Mouse (Mus musculus) midbrain, embryonic 13.5 days (tissue): ENCODE measurements around the gene Ppfibp1. TPM values are rescaled to one million over a fixed set of nuclear protein-coding genes. Genes with fewer than 3 reads are reported as not detected.

Experiments used
- ATAC-seq: fragments of 200-750 bp; cut with Nextera tagmentation; 2 replicates; pipeline ENCODE4 v1.8.0; 2017; ENCODE audit warnings: mild to moderate bottlenecking, moderate TSS enrichment, moderate library complexity
- H3K27ac ChIP-seq: fragments of 300-500 bp; sonication (generic); 2 replicates; pipeline ENCODE4 v1.5.1; 2015; ENCODE audit warnings: inconsistent platforms, mild to moderate bottlenecking, moderate library complexity
- H3K27me3 ChIP-seq: fragments of 300-500 bp; sonication (generic); 2 replicates; pipeline ENCODE4 v1.6.1; 2015; ENCODE audit warnings: mild to moderate bottlenecking, inconsistent platforms
- H3K36me3 ChIP-seq: fragments of 300-500 bp; sonication (generic); 2 replicates; pipeline ENCODE4 v1.6.1; 2015; ENCODE audit warnings: mild to moderate bottlenecking, inconsistent platforms
- H3K4me1 ChIP-seq: fragments of 300-500 bp; sonication (generic); replicated peaks from 2 replicates; pipeline ENCODE4 v1.6.1; 2015; ENCODE audit warnings: inconsistent platforms
- H3K4me2 ChIP-seq: fragments of 300-500 bp; sonication (generic); replicated peaks from 2 replicates; pipeline ENCODE4 v1.6.1; 2015; ENCODE audit warnings: moderate library complexity, mild to moderate bottlenecking, inconsistent platforms
- H3K4me3 ChIP-seq: fragments of 300-500 bp; sonication (generic); replicated peaks from 2 replicates; pipeline ENCODE4 v1.5.1; 2015; ENCODE audit warnings: mild to moderate bottlenecking, inconsistent platforms
- H3K9ac ChIP-seq: fragments of 300-500 bp; sonication (generic); replicated peaks from 2 replicates; pipeline ENCODE4 v1.6.1; 2015; ENCODE audit warnings: mild to moderate bottlenecking, inconsistent platforms
- H3K9me3 ChIP-seq: fragments of 300-500 bp; sonication (generic); 2 replicates; pipeline ENCODE4 v1.6.1; 2016; ENCODE audit warnings: mild to moderate bottlenecking, inconsistent platforms
- WGBS: fragments of 180-500 bp; shearing (Covaris S2); methylation state at CpG from one replicate; pipeline ENCODE4 v1.1.7; 2015; 5-methylcytosine and 5-hydroxymethylcytosine counted together
- polyA plus RNA-seq: library from polyadenylated mRNA; unstranded; fragments of >200 nt; fragmentation: Nextera tagmentation; extraction: Ambion mirVana; gene quantifications from 2 replicates; pipeline ENCODE4 v1.2.1, GENCODE M21; 2015

Gene Ppfibp1
- polyA plus RNA-seq, 1 experiment from 2014 or later, result 14.2 TPM

DNA sequence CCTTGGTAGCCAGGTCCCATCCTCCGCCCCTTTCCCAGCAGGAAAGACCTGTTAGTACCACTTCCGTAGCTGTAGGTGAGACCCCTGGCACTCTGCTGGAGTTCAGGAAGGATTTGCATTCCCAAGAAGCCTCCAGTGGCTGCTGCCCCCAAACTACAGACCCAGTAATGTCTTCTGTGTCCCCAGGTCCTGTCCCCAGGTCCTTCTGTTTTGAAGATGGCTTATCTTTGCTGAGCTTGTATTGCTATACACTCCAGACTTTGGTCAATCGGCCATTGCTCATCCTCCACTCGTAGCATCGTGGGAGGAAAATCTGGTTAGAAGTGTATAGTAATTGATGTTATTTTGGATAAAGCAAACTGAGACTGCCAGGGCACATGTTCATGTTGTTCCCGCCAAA is 79.5 kb downstream of the Ppfibp1 start:
- no peak overlapping the region for H3K27ac ChIP-seq
- WGBS, result 83% methylated on average over 6 of the region's 6 CpGs

GRCm38 (mm10) chr6:146970811-146971210 is 82.5 kb downstream of the Ppfibp1 start:
- peaks cover 3% of the 10 kb centered on the region; the same call in 1 of the 2 replicates for H3K4me1 ChIP-seq
- no peak overlapping the region for H3K4me3 ChIP-seq
- H3K4me2 ChIP-seq, result no peak overlapping the region
- no peaks in the 10 kb centered on the region for H3K36me3 ChIP-seq
- WGBS, result 64% methylated on average over 3 of the region's 3 CpGs
- H3K27ac ChIP-seq, result no peak overlapping the region
- no peaks in the 10 kb centered on the region for H3K9me3 ChIP-seq
- no peaks in the 10 kb centered on the region for H3K27me3 ChIP-seq
- ATAC-seq, result no peak
- H3K9ac ChIP-seq, result no peak overlapping the region

More for the DNA sequence above, 79.5 kb downstream of the Ppfibp1 start:
- no peak overlapping the region for H3K9ac ChIP-seq
- no peaks in the 10 kb centered on the region for H3K9me3 ChIP-seq
- H3K4me1 ChIP-seq, result no peaks in the 10 kb centered on the region
- H3K27me3 ChIP-seq, result no peaks in the 10 kb centered on the region
- no peak overlapping the region for H3K4me3 ChIP-seq
- H3K4me2 ChIP-seq, result no peak overlapping the region
- no peaks in the 10 kb centered on the region for H3K36me3 ChIP-seq
- ATAC-seq, result no peak

DNA sequence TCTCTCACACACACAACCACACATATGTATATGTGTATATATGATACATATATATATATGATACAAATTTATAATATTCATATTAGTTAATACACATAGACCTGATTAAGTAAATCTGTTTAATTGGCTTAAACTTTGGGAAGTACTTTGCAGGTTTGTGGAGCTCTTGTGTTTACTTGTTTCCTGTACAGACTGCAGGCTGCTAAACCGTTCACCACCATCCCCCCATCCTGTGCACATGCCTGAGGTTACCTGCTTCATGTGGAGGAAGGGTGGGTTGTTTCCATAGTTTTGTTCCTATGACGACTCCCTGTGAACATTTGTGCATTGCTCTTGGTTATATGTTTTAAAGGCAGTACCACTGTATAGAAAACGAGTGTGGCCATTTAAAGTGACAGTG is 83.1 kb downstream of the Ppfibp1 start:
- H3K4me3 ChIP-seq, result no peak overlapping the region
- H3K27me3 ChIP-seq, result no peaks in the 10 kb centered on the region
- H3K4me1 ChIP-seq, result peaks cover 3% of the 10 kb centered on the region; the same call in 1 of the 2 replicates
- no peak overlapping the region for H3K27ac ChIP-seq
- ATAC-seq, result no peak
- H3K9me3 ChIP-seq, result no peaks in the 10 kb centered on the region
- H3K36me3 ChIP-seq, result no peaks in the 10 kb centered on the region
- H3K9ac ChIP-seq, result no peak overlapping the region
- 67% methylated on average over 3 of the region's 3 CpGs for WGBS
- H3K4me2 ChIP-seq, result no peak overlapping the region

GRCm38 (mm10) chr6:146972009-146972408 is 83.7 kb downstream of the Ppfibp1 start:
- Histone ChIP-seq H3K4me3 (no peak overlapping the region), H3K4me1 (peaks cover 3% of the 10 kb centered on the region; the same call in 1 of the 2 replicates), H3K27ac (no peak overlapping the region), H3K4me2 (no peak overlapping the region), H3K9ac (no peak overlapping the region), H3K27me3 (no peaks in the 10 kb centered on the region), H3K9me3 (no peaks in the 10 kb centered on the region), H3K36me3 (no peaks in the 10 kb centered on the region)
- no peak for ATAC-seq
- WGBS, result 67% methylated on average over 6 of the region's 6 CpGs

DNA sequence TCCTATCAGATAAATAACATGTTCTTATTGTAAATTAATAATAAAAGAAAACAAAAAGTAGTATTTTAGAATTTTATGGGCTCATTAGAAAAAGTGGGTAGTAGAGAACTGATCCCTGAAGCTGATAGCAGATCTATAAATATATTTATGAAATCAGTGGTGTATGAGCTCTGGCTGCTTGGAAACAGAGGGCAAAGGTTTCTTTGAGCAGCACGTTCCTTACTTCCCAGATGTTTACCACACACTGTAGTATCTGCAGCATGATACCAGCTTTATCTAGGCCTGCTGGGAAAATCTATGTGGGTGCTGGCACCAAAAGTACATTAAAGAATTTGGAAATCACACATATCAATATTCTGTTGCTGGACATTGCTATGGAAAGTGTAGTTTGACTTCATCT is 84.5 kb downstream of the Ppfibp1 start:
- no peaks in the 10 kb centered on the region for H3K36me3 ChIP-seq
- ATAC-seq, result no peak
- no peak overlapping the region for H3K27ac ChIP-seq
- no peak overlapping the region for H3K4me3 ChIP-seq
- H3K4me2 ChIP-seq, result no peak overlapping the region
- H3K9ac ChIP-seq, result no peak overlapping the region
- 59% methylated on average over 1 of the region's 1 CpGs for WGBS
- no peaks in the 10 kb centered on the region for H3K9me3 ChIP-seq
- peaks cover 3% of the 10 kb centered on the region; the same call in 1 of the 2 replicates for H3K4me1 ChIP-seq
- H3K27me3 ChIP-seq, result no peaks in the 10 kb centered on the region

- H3K36me3 ChIP-seq, result no peaks in the 10 kb centered on the region
- no peak overlapping the region for H3K9ac ChIP-seq
- no peak for ATAC-seq
- no peaks in the 10 kb centered on the region for H3K27me3 ChIP-seq
- WGBS, result 42% methylated on average over 2 of the region's 2 CpGs
- H3K4me2 ChIP-seq, result no peak overlapping the region
- no peak overlapping the region for H3K27ac ChIP-seq
- H3K4me3 ChIP-seq, result no peak overlapping the region
- no peaks in the 10 kb centered on the region for H3K9me3 ChIP-seq
- H3K4me1 ChIP-seq, result peaks cover 3% of the 10 kb centered on the region; the same call in 1 of the 2 replicates
Observed at GRCm38 (mm10) chr6:146973406-146973805, 85.1 kb downstream of the Ppfibp1 start.

GRCm38 (mm10) chr6:146973830-146974229 is 85.5 kb downstream of the Ppfibp1 start:
- Histone ChIP-seq H3K4me2 (no peak overlapping the region), H3K36me3 (no peaks in the 10 kb centered on the region), H3K4me3 (no peak overlapping the region), H3K27me3 (no peaks in the 10 kb centered on the region), H3K9me3 (no peaks in the 10 kb centered on the region), H3K4me1 (peaks cover 3% of the 10 kb centered on the region; the same call in 1 of the 2 replicates), H3K27ac (no peak overlapping the region), H3K9ac (no peak overlapping the region)
- no peak for ATAC-seq

- H3K27me3 ChIP-seq, result no peaks in the 10 kb centered on the region
- ATAC-seq, result no peak
- no peaks in the 10 kb centered on the region for H3K9me3 ChIP-seq
- no peak overlapping the region for H3K27ac ChIP-seq
- WGBS, result 92% methylated on average over 8 of the region's 8 CpGs
- H3K36me3 ChIP-seq, result no peaks in the 10 kb centered on the region
- H3K9ac ChIP-seq, result no peak overlapping the region
- H3K4me1 ChIP-seq, result peaks cover 3% of the 10 kb centered on the region
- no peak overlapping the region for H3K4me2 ChIP-seq
- H3K4me3 ChIP-seq, result no peak overlapping the region
Observed at GRCm38 (mm10) chr6:146976446-146976845, 88.2 kb downstream of the Ppfibp1 start.

DNA sequence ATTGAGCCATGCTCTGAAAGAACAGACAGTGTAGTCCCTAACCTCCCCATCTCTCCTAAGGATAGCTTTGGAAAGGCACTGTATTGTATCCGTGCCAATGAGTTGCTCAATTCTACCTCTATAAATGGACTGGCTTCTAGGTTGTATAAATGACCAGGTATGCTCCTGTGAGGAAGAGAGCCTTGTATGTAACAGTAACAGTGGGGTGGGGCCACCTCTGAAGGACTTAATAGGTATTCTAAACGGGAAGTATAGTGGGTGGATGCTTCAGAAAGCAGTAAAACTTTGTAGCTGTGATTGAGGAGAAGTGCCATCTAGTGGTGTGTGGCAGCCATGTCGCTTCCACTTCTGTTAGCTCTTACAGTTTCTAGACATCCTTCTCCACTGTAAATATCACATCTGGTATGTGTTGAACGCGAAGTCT is 90.4 kb downstream of the Ppfibp1 start:
- Histone ChIP-seq H3K9ac (no peak overlapping the region), H3K27me3 (no peaks in the 10 kb centered on the region), H3K4me2 (no peak overlapping the region), H3K27ac (no peak overlapping the region), H3K4me3 (no peak overlapping the region), H3K36me3 (no peaks in the 10 kb centered on the region), H3K9me3 (no peaks in the 10 kb centered on the region), H3K4me1 (peaks cover 1% of the 10 kb centered on the region)
- WGBS, result 66% methylated on average over 5 of the region's 5 CpGs
- no peak for ATAC-seq

DNA sequence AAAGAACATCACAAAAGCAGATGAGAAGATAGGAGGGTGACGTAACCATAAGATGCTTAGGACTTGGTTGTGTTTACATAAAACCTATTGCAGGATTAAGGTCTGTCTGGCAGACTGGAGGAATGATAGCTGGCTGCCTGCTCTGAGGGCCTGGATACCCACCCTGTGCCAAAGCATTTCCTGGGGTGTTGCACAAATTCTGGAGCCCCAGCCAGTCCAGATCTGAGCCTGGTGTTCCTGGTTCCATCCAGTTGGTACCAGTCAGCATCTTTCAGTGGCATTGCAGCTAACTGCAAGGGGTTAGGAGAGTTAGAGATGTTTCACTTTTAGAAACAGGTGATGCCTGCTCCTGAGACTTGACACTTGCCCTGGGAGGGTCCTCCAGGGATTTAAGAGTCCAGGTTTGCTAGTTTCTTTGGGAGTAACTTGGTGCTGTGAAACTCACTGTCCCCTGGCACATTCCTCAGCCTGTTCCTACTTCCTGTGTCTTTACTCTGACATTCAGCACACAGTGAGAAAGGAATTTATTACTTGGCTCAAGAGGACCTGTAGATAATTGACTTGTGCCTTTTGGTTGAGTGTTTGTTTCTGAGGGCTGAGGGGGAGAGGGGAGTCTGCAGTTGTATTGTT is 90.9 kb downstream of the Ppfibp1 start:
- H3K9ac ChIP-seq, result no peak overlapping the region
- no peak overlapping the region for H3K27ac ChIP-seq
- H3K9me3 ChIP-seq, result no peaks in the 10 kb centered on the region
- no peak for ATAC-seq
- H3K4me1 ChIP-seq, result no peaks in the 10 kb centered on the region; the same call in none of the 2 replicates
- no peak overlapping the region for H3K4me2 ChIP-seq
- no peaks in the 10 kb centered on the region for H3K27me3 ChIP-seq
- 74% methylated on average over 1 of the region's 1 CpGs for WGBS
- H3K4me3 ChIP-seq, result no peak overlapping the region
- no peaks in the 10 kb centered on the region for H3K36me3 ChIP-seq

DNA sequence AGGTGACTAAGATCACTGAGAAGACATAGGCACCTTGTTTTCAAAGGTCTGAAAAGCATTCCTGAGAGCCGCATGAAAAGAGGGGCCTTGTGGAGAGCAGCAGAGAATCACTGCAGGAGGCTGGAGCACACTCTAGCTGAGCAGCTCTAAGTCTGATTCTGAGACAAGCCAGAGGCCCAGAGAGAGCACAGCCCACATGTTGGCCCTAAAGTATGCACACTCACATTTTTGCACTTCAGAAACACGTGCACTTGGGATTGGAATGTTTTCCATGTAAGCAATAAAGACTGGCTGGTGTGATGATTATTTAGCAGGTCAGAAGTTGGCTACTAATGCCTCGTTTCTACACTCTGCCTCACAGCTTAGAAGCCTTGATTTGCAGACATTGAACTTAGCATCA is 91.7 kb downstream of the Ppfibp1 start:
- Histone ChIP-seq H3K9ac (no peak overlapping the region), H3K4me3 (no peak overlapping the region), H3K36me3 (no peaks in the 10 kb centered on the region), H3K9me3 (no peaks in the 10 kb centered on the region), H3K27me3 (no peaks in the 10 kb centered on the region), H3K27ac (no peak overlapping the region), H3K4me2 (no peak overlapping the region), H3K4me1 (no peaks in the 10 kb centered on the region; the same call in none of the 2 replicates)
- WGBS, result 54% methylated on average over 3 of the region's 3 CpGs
- ATAC-seq, result no peak

GRCm38 (mm10) chr6:146981249-146981835 is 93.1 kb downstream of the Ppfibp1 start:
- peak; percentile 77 for ATAC-seq
- no peaks in the 10 kb centered on the region for H3K27me3 ChIP-seq
- H3K9me3 ChIP-seq, result no peaks in the 10 kb centered on the region
- no peak overlapping the region for H3K4me3 ChIP-seq
- H3K4me2 ChIP-seq, result no peak overlapping the region
- no peaks in the 10 kb centered on the region for H3K36me3 ChIP-seq
- H3K9ac ChIP-seq, result no peak overlapping the region
- H3K4me1 ChIP-seq, result no peaks in the 10 kb centered on the region; the same call in none of the 2 replicates
- no peak overlapping the region for H3K27ac ChIP-seq
- 34% methylated on average over 1 of the region's 1 CpGs for WGBS
